Mouse (Mus musculus): ENCODE results near the gene Csf2.
A peak's percentile ranks its signal among the peaks of the same experiment; 100 is the strongest.
"Not testable (repeated sequence)": the region's sequence is repeated elsewhere in the genome, so short reads cannot be mapped to it uniquely, and the experiment has no call there.

The Csf2 gene

DNA sequence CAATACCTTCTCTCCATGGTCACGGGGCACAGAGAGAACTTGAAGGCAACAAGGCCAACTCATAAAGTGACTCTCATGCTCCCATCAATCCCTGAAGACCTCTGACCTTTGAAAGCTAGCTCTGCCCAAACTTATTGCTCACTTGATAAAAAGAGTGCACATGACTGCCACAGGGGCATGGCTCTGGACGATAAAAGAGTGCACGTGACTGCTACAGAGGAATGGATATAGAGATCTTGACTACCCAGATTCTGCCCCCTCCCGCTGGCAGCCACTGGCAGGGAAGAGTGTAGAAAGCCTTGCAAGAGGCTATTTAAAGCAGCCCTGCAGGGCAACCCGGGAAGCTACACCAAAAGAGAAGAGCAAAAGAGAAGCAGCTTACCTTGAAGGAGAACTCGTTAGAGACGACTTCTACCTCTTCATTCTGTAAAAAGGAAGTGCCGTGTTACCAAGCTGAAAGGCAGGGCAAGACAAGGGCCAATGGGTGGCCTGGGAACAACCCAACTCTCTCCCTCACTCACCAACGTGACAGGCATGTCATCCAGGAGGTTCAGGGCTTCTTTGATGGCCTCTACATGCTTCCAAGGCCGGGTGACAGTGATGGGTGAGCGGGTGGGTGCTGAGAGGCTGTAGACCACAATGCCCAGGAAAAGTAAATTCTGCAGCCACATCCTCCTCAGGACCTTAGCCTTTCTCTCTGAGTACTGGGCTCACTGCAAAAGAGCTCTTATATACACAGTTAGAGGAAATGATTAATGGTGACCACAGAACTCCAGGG lies at the start of gene Csf2:
TSS of gene Csf2 (minus strand) at position 728 of the 778 bp plus-strand sequence.
- no peak for DNase-seq

DNA sequence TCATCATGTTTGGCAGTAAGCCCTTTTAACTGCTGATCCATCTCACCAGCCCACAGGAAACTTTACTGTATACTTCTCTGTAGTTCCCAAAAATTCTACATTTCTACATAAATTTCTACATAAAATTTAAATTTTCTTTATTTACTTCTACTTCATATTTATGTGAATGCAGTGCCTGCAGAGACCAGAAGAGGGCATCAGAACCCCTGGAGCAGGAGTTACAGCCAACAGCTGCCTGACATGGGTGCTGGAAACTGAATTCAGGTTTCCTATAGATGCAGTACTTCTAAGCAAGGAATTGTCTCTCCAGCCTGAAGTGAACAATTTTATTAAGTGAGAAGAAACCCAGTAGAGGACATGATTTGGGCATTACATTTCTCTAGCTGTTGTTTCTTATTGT lies 49.3 kb upstream of the Csf2 start:
- DNase-seq = no peak

DNA sequence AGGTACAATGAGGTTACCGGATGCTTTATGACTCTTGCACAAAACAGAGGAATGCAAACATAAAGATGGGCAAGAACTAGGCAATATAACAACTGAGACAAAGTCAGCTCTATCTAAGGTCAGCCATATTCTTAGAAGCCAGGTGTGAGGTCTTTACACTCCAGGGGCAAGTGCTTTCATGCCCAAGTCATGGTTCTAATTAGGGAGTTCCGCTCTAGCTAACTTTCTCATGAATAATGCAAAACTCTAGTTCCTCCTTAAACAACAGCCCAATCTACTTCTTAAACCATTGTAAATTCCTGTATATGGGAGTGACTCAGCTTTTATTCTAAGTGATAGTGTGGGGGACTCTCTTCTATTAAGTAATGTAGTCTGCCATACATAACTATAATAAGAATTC lies 48.0 kb upstream of the Csf2 start:
- DNase-seq = not testable (repeated sequence)

DNA sequence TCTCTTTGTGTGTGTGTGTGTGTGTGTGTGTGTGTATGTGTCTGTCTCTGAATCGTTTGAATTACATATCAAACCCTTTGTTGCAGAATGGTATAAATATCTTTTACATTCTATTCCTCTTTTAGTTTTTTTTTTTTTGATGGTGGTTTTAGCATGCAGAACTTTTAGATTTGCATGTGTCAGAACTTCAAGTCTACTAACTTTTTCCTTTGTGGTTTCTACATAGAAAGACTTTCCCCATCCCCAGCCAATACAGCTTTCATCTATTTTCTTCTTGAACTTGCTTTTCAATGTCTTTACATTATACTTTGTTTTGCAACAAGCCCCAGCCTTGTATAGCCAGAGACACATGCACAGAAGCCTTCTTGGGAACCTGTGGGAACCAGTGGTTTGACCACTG lies 47.3 kb upstream of the Csf2 start:
- DNase-seq = no peak

DNA sequence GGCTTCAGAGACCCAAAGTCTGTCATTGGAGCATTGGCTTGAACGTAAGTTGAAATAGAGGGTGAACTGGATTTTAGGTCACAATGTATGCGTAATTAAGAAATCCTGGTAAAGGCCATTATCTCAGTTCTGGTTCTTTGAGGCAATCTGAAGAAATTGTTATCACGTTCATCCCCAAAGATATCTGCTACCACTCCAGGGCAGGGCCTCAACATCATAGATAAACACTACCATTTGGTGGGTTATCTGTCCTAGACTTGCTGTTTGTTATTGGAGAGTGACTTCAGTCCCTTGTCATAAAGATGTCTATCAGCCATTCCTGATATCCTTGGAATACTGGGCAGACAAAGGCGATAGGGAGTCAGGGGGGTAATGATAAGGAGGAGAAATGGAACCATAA lies 46.5 kb upstream of the Csf2 start:
- DNase-seq = no peak

DNA sequence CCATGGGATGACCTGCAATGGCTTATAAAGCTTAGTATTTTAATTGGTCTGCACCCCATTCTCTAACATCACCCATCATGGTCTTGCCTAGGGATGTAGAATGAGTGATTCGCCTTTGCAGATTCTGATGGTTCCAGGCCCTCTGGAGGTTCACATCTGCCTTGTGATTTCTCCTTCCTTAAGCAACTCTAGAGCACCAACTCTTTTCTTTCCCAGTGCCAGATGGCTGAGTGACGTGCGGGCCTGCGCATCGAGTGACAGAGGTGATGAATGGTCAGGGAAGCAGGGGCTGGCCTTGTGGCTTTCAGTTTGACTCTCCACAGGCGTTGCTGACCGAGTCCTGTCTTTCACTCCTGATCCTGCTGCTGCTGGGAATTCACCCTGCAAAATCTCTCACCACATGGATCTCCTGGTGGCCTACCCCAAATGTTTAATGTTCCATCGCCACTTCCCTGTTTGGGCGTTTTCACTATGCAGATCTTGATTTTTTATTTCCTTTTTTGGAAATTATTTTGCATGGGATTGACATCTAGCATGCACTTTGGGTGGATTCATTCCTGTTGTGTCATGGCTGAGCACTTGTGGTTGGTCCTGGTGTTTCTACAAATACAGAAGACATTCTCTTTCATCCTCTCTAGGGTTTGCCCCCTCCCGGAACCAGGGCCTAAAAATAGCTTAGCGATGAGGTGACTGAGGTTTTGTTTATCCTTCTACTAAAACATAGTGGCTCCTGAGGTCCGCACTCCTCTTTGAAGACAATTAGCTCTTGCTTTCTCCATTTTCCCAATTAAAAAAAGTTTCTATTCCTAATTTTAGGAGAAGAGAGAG lies 44.7 kb upstream of the Csf2 start:
- no peak for DNase-seq

DNA sequence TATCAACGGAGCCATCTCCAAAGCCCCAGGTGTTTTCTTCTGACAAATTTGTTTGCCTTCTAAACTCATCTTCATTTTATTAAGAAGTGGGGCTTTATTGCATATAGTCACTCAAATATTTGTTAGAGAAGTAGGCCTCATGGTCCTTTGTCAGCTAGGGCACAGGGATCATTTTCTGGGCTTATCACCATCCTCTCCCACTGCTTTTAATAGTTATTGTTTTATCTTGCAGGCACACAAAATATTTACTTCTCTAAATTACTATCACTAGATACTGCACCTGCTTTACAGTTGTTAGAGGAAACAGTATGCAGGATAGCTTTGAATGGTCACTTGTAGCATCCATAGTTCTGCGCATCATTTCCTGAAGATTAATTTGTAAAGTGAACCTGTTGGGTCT lies 42.7 kb upstream of the Csf2 start:
- no peak for DNase-seq

DNA sequence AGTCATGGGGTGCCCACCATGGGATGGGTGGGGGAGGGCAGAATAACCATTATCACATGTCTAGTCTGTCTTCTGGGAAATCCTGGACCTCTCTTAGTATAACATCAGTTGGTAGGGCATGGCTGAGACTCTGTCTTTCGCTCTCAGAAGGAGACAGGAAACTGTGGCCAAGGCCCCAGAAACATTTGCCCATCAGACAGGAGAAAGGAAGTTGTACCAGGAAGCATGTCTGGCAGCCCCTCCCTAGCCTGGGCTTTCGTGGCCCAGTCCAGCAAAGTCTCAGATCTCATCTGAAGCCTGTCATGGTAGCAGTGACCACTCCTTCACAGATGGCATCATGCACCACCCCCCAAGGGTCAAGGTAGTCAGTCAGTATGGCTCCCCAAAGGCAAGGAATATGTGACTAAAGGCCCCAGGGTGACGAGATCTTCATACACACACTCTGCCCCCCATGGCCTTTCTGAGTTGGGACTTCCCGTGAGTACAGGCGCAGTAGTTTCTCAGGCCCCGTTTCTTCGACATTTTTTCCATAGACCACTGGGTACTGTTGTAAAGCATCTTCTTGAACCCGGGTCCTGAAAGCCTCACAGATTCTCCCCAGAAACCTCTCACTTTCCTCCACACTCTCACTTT lies 38.5 kb upstream of the Csf2 start:
- DNase-seq = no peak

DNA sequence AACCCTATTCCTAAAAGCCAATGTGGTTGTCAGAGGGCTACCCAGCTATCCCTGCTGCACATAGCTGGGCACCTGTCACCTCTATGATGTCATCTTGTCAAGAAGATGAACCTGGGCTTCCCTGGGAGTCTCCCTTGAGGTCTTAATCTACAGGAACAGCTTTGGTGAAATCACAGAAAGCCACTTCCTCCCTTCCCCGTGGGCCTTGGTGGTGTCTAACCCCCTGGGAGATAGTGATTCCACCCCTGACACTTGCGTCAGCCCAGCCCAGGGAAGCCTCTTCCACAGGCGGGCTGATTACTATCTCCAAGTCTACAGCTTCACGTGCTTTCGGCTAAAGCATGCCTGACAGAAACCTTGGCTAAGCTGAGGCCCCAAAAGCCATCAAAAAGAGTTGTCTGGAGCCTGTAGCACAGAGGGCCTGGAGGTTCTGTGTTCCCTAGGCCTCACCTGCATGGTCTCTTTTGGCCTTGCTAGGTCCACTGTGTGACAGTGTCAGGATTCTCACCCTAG lies 22.0 kb upstream of the Csf2 start:
- no peak for DNase-seq

DNA sequence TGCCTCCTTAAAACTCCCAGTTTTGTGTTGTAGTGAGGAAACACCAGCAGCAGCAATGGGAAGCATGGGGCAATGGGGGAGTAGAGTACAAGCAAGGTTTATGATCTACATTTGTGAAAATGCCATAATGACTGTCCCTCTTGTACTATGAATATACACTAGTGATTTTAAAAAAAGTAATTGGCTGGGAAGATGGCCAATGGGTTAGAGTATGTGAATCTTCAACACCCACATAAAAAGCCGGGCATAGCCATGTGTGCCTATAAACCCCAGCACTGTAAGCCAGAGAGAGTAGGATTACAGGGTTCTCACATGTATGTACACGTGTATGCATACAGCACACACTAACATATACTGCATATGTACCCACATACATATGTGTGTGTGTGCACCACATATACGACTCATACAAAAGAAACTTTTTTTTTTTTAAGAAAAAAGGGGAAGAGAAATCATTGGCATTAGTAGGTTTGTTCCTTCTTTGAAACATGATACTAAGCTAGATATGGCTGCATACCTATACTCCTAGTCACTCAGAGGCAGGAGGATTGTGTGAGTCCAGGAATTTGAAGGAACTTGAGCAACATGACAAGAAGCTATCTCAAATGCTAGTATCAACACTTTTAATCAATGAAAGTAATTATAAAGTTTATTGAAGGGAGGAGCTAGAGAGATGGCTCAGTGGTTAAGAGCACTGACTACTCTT lies 19.9 kb upstream of the Csf2 start:
- no peak for DNase-seq

DNA sequence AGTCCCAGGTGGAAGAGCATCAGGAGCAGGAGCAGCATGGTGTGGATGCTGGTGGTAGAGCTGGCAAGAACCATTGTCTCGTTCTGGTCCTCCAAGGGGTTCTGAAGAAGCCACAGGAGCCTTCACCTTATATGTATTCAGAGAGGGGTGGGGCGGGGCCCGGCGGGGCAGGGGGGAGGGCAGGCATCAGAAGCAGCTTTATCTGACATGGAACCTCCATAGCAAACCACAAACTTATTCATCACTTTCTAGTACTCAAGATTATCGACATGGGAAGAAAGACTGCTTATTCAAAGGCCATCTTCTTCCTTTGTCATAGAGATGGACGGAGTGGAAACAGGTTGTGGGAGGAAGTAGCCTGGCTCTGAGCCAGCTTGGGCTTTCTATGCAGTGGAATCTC lies 17.7 kb upstream of the Csf2 start, which contains the start of gene Il3:
TSS of gene Il3 (minus strand) at position 101 of the 400 bp plus-strand sequence.
- no peak for DNase-seq

DNA sequence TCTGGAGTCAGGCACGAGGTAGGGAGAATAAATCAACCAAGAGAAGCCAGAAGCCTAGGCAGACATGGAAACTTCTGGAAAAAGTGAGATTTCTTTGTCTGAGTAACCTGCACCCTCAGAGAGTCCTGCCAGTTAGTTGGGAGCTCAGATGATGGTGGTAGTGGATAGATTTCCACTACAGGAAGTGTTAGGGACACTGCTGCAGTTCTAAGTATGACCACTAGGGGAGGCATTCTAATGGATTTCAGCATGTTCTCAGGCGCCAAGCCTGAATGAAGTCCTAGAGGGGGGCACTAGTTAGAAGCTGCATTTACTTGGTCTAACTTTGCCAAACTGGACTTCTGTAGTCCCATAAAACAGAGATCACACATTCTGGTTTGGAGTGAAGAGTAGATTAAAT lies 15.1 kb upstream of the Csf2 start:
- DNase-seq = peak; percentile 39

DNA sequence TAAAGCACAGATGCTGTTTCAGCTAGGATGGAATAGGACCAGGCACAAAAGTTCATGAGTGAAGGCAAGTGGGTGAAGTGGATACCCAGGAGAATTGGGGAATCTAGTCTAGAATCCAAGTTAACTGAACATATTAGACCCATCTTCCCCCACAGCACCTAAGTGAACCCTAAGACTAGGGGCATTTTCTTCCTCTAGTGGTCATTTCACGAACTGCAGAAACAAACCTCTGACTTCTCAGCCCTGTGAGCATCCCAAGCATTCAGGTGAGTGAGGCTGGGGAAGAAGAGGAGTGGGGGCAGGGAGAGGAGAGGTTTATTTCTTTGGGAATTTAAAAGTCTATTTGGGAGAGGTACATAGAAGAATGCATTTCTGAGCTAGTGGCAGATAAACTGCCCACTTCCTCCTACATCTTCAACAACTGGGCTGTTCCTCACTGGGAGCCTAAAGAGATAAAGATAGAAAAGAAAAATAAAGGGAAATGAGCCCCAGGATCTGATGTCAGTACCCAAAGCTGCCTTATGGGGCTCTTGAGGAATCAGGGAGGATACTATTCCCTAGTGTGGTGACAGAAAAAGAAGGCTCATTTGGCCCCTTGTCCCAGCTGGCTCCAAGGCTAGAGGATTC lies 14.1 kb upstream of the Csf2 start:
- DNase-seq = no peak

DNA sequence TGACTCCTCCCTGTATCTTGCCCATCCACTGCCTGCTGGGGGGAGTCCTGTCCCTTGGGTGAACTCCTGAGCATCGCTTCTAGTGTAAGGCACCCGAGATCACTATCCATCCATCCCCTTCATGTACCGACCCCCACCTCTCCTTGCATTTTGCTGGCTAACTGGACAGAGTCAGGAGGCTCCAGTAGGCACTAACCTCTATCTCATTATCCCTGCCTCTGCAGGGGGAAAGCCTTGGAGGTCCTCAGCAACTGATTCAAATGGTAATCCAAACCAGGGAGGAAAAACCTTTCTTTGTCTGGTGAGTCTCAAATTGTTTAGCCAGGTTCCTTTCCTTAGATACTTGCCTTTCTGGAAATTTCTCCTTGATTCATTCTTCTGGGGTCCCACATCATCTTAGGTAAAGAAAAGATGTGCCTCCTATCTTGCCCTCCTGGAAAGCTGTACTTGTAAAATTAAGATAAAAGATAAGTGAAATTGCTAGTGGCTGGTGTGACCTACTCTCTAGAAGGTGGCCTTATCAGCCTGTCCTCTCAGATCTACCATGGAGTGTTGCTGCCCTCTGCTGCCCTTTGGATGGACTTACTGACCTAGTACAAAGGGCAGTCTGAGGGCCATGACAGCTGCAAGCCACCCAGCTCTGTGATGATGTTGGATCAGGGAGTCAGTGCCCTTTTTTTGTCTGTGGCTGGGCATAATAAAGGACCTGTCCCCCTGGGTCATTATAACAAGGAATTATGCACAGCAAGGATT lies 7.3 kb upstream of the Csf2 start:
- DNase-seq = peak; percentile 51

DNA sequence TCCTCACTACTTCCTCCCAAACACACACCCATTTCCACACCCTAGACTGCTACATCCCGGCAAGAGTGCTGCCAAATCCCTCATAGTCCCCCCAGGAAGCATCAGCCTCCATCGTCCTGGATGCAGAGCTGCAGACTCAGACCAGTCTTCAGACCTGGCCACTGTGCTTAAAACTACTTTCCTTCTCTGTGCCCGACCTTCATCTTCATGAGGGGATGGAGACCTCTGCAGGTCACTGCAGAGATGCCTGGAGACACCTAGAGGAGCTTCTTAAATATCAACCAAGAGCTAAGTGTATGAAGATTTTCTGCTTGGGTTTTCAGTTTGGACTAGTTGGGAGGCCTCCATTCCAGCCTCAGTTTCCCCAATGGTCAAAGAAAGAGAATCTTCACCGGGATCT lies 4.6 kb upstream of the Csf2 start:
- no peak for DNase-seq

DNA sequence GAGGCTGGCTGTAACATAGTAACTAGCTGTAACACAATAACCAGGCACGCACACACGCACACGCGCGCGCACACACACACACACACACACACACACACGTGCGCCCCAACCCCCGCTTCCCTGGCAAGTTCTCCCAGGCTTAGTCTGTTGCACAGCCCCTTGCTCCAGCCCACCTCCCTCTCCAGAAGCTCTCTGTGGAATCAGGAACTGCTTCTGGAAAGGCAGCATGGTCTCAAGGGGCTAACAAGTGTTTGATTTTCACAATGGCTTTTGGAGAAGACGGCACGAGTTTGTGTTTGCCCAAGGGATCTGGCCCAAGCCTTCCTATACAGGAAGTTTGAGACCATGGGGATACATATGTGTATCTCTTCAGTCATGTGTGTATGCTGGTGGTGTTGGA lies 1.1 kb upstream of the Csf2 start:
- DNase-seq = no peak

DNA sequence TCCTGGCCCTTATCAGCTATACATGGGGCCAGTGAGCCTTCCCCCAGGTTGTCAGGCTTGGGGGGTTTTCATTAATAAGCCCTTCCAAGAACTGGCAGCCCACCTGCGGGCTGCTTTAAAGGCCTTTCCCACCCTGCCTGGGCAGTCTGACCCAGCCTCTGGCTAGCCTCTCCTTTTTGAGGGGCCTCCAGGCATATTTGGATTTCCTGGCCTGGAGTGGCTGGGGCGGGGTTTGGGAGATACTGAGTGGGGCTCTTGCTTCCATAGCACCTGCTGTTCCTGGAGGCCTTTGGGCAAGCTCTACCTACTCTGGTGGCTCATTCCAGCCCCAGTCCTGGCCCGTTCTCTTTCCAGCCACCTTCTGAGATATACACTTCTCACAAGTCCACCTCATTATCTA lies 281 bp upstream of the Csf2 start:
- no peak for DNase-seq

DNA sequence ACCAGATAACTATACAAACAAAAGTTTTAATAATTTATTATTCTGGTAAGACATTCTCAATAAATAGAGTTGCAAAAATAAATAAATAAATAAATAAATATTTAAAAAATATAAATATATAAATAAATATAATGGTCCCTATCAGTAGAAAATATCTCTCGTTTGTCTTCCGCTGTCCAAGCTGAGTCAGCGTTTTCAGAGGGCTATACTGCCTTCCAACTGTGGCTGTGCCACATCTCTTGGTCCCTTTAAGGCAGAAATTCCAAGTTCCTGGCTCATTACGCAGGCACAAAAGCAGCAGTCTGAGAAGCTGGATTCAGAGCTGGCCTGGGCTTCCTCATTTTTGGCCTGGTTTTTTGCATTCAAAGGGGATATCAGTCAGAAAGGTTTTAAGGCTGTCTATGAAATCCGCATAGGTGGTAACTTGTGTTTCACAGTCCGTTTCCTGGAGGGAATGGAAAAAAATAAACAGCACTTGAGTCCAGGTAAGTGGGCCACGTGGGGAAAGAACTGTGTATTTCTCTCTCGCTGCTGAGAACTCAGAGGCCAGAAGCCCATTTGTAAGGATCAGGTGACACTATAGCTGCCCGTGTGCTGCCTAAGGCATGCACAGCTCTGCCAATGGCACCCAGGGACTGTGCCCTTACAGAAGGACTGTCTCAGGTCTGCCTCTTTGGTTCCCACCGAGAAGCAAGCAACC lies 2.1 kb downstream of the Csf2 start:
- no peak for DNase-seq

DNA sequence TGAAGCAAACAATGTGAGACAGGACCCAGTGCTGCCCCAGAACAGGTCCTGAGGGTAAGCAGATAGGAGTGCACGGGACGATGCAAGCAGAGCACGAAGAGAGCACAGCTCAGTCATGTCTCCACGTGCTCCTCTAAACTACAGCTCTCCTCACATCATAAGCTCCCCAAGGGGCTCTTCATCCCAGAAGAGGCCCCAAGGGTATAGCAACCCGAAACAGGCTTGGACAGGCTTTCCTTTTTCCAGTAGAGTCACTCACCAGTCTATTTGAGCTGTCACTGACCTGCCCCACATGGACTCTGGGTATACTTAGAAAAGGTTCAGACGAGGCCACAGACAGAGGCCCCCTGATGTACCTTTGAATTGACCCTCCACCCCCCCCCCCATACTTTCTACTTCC lies 5.0 kb downstream of the Csf2 start:
- no peak for DNase-seq

DNA sequence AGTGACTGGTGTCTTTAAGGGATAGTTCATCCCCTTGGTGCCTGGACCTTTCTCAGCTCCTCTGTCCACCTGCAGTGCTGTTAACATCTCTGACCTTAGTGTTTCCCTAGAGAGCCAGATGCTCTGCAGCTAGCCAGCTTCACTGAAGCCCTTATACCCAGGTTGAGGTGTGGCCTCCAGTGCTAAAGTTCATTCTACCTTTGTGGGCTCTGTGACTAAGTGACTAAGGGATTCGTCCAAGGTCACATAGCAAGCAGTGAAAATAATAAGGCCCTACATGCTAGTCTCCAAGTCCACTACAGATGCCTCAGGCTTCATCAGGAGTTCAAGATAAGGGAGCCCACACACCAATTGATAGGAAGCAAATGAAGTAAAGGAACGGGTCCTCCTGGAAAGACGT lies 7.0 kb downstream of the Csf2 start:
- DNase-seq = no peak

DNA sequence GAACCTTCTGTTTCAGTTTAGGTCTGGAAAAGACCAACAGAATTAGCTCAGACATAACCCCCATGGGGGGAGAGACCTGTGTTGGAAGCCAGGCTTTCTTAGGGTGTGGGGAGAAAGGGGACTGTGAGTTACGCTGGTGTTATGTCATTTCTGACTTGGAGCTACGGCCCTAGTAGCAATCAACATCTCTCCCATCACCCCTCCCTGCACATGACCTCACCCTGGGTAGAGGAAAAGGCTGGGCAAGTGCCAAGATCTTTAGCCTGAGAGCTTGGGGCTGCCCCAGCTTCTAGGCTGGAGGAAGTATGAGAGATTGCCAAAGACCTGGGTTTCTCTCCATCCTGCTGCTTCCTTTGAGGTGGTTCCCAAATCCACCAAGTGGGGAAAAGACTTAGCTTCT lies 12.5 kb downstream of the Csf2 start:
- DNase-seq = no peak

All from right cerebral cortex, postnatal 4 days (tissue).